Mouse (Mus musculus): Measurements from ENCODE around the gene Ccdc85c.

GRCm38 (mm10) chr12:108240401-108240890, 34.8 kb downstream of the Ccdc85c start:
- TF ChIP-seq CTCF (IDR thresholded peaks at IDR 0.05; ENCODE audit: control insufficient read depth, insufficient read depth, insufficient read length) (no peak), USF1 (IDR thresholded peaks at IDR 0.05; ENCODE audit: low read depth) (no peak)
